Mouse (Mus musculus): ENCODE results near the gene Zic1. TPM values are rescaled to one million over a fixed set of nuclear protein-coding genes. Genes with fewer than 3 reads are reported as not detected.

Zic1 gene
- polyA plus RNA-seq, 1 experiment from 2014 or later, result 15.1 TPM

Other genes with a start within 250 kb of the Zic1 start
- gene Zic4, start 3.4 kb downstream of the Zic1 start, polyA plus RNA-seq (2015; fragmentation: Nextera tagmentation; extraction: Ambion mirVana), result 48.4 and 62.0 TPM in 2 replicates

All from forebrain, embryonic 13.5 days (tissue).